Comparison of ENCODE assay signal across 11 mouse cellular contexts in genomic region chr15:44035900-44036299, GRCm38 (mm10).
DNase-seq lines count a peak whose midpoint lies in the region; ATAC-seq and TF ChIP-seq lines count a peak whose summit lies in the region.
"Had no signal": no experiment of that assay in that cellular context is flagged by ENCODE, and none has a peak within 500 bp of the region (broad histone marks: within the 10 kb centered on the region; RNA-seq: fewer than 3 reads in every experiment).

No protein-coding gene starts in this region.

- peak; percentile 87 for TF ChIP-seq CTCF in layer of hippocampus, adult 2 months (conservative IDR thresholded peaks at IDR 0.05)

- no peak overlapping the region for H3K4me3 ChIP-seq in forebrain, embryonic 13.5 days
- no peak overlapping the region for H3K4me3 ChIP-seq in forebrain, embryonic 12.5 days (replicated peaks)
- no peak overlapping the region for H3K4me3 ChIP-seq in layer of hippocampus, adult 2 months
- no peak overlapping the region for H3K4me3 ChIP-seq in midbrain, embryonic 16.5 days (ENCODE audit: low read depth, low read length)
- H3K4me3 ChIP-seq: kidney, embryonic 15.5 days had no signal

- no peak overlapping the region for H3K9ac ChIP-seq in forebrain, embryonic 13.5 days
- H3K9ac ChIP-seq in forebrain, embryonic 12.5 days: no peak overlapping the region
- no peak overlapping the region for H3K9ac ChIP-seq in midbrain, embryonic 16.5 days (ENCODE audit: low read depth, low read length)
- H3K9ac ChIP-seq: kidney, embryonic 15.5 days had no signal

- no peak overlapping the region for H3K27ac ChIP-seq in forebrain, embryonic 13.5 days
- H3K27ac ChIP-seq in forebrain, embryonic 12.5 days: no peak overlapping the region
- no peak overlapping the region for H3K27ac ChIP-seq in layer of hippocampus, adult 2 months
- no peak overlapping the region for H3K27ac ChIP-seq in midbrain, embryonic 16.5 days (ENCODE audit: low read length)
- H3K27ac ChIP-seq: kidney, embryonic 15.5 days had no signal

- no peaks in the 10 kb centered on the region for H3K27me3 ChIP-seq in forebrain, embryonic 13.5 days
- H3K27me3 ChIP-seq in forebrain, embryonic 12.5 days: no peaks in the 10 kb centered on the region
- no peaks in the 10 kb centered on the region for H3K27me3 ChIP-seq in midbrain, embryonic 16.5 days (ENCODE audit: control insufficient read depth, insufficient read depth, low read depth, low read length)
- H3K27me3 ChIP-seq: kidney, embryonic 15.5 days had no signal

- no peaks in the 10 kb centered on the region for H3K36me3 ChIP-seq in forebrain, embryonic 13.5 days (ENCODE audit: poor library complexity, severe bottlenecking)
- H3K36me3 ChIP-seq in forebrain, embryonic 12.5 days (replicated peaks): no peaks in the 10 kb centered on the region
- H3K36me3 ChIP-seq in midbrain, embryonic 16.5 days (ENCODE audit: control insufficient read depth, insufficient read depth, low read length): no peaks in the 10 kb centered on the region
- H3K36me3 ChIP-seq: kidney, embryonic 15.5 days had no signal

- no peaks in the 10 kb centered on the region for H3K9me3 ChIP-seq in forebrain, embryonic 13.5 days (replicated peaks)
- H3K9me3 ChIP-seq in forebrain, embryonic 12.5 days: no peaks in the 10 kb centered on the region
- H3K9me3 ChIP-seq in midbrain, embryonic 16.5 days (replicated peaks; ENCODE audit: control insufficient read depth, low read length, poor library complexity, severe bottlenecking): no peaks in the 10 kb centered on the region
- H3K9me3 ChIP-seq: kidney, embryonic 15.5 days had no signal

- peak; percentile 74; the same call in 1 of the 2 replicates for ATAC-seq in forebrain, embryonic 13.5 days
- no peak; the same call in 1 of the 2 replicates for ATAC-seq in forebrain, embryonic 12.5 days (ENCODE audit: low FRiP score)
- ATAC-seq in midbrain, embryonic 16.5 days: peak; percentile 85
- ATAC-seq in erythroid progenitor cell, adult 5-6 weeks (replicated peaks; ENCODE audit: low FRiP score, poor library complexity, severe bottlenecking): no peak

- H3K4me2 ChIP-seq in forebrain, embryonic 13.5 days: no peak overlapping the region
- no peak overlapping the region for H3K4me2 ChIP-seq in forebrain, embryonic 12.5 days
- no peak overlapping the region for H3K4me2 ChIP-seq in midbrain, embryonic 16.5 days (ENCODE audit: low read length)
- H3K4me2 ChIP-seq: kidney, embryonic 15.5 days had no signal

- H3K4me1 ChIP-seq in forebrain, embryonic 13.5 days: no peaks in the 10 kb centered on the region
- no peaks in the 10 kb centered on the region for H3K4me1 ChIP-seq in forebrain, embryonic 12.5 days
- H3K4me1 ChIP-seq in midbrain, embryonic 16.5 days (ENCODE audit: control insufficient read depth, insufficient read depth, low read length): no peaks in the 10 kb centered on the region
- H3K4me1 ChIP-seq: kidney, embryonic 15.5 days had no signal

- no peak for DNase-seq in layer of hippocampus, adult 2 months (ENCODE audit: low spot score in 2 of 2)
- DNase-seq in layer of hippocampus, postnatal 36 days: no peak
- DNase-seq in brain, adult 2 months (ENCODE audit: low read depth, low spot score): peak; percentile 34
- DNase-seq in thymus, postnatal 10 days (ENCODE audit: low spot score in 2 of 2): no peak
- DNase-seq: adrenal gland, adult 2 months; lung, postnatal 10 days had no signal

Comparison
In these comparisons a context has a peak if more than half of its experiments do, and no peak if none do; other contexts are left out.
1. ATAC-seq: peak in forebrain, embryonic 13.5 days (single experiment) and midbrain, embryonic 16.5 days (single experiment); none in forebrain, embryonic 12.5 days (single experiment) and erythroid progenitor cell, adult 5-6 weeks (single experiment).